Comparison of ENCODE assay signal across 16 mouse cellular contexts in genomic region chr5:97222489-97223237, GRCm38 (mm10).
DNase-seq lines count a peak whose midpoint lies in the region; ATAC-seq and TF ChIP-seq lines count a peak whose summit lies in the region.
"Had no signal": no experiment of that assay in that cellular context is flagged by ENCODE, and none has a peak within 500 bp of the region (broad histone marks: within the 10 kb centered on the region; RNA-seq: fewer than 3 reads in every experiment).

No protein-coding gene starts in this region.

- peak; percentile 54 for DNase-seq in brain, embryonic 14.5 days (ENCODE audit: low read depth)
- no peak for DNase-seq in ovary, adult 18-20 months (ENCODE audit: low spot score)
- no peak for DNase-seq in urinary bladder, adult 18-20 months (ENCODE audit: low spot score in 2 of 2)
- DNase-seq in gastrocnemius, postnatal 25 days = no peak
- no peak for DNase-seq in urinary bladder, postnatal 4 days (ENCODE audit: low spot score in 2 of 2)
- DNase-seq: heart, adult 11 months; liver, postnatal 0 days; right cerebral cortex, postnatal 14 days had no signal

- H3K9ac ChIP-seq in ES-Bruce4 (ENCODE audit: low read depth, poor library complexity, severe bottlenecking) = no peak overlapping the region
- peak overlapping the region; percentile 37 for H3K9ac ChIP-seq in forebrain, embryonic 15.5 days (replicated peaks)
- peak overlapping the region; percentile 43 for H3K9ac ChIP-seq in midbrain, embryonic 12.5 days (replicated peaks)
- H3K9ac ChIP-seq: embryonic facial prominence, embryonic 13.5 days; liver, postnatal 0 days had no signal

- no peaks in the 10 kb centered on the region for H3K27me3 ChIP-seq in ES-Bruce4 (ENCODE audit: control insufficient read depth, insufficient read depth, low read length, poor library complexity, severe bottlenecking)
- H3K27me3 ChIP-seq in forebrain, embryonic 15.5 days = no peaks in the 10 kb centered on the region
- peaks cover 11% of the 10 kb centered on the region for H3K27me3 ChIP-seq in midbrain, embryonic 12.5 days
- H3K27me3 ChIP-seq: embryonic facial prominence, embryonic 13.5 days; megakaryocyte, embryonic 14.5 days had no signal

- peak overlapping the region; percentile 43 for H3K4me2 ChIP-seq in forebrain, embryonic 15.5 days (replicated peaks)
- H3K4me2 ChIP-seq in midbrain, embryonic 12.5 days (replicated peaks) = peak overlapping the region; percentile 54
- H3K4me2 ChIP-seq: embryonic facial prominence, embryonic 13.5 days had no signal

- H3K27ac ChIP-seq in ES-Bruce4 (ENCODE audit: insufficient read depth, low read length) = peak overlapping the region; percentile 53; the same call in 1 of the 2 replicates
- H3K27ac ChIP-seq in forebrain, embryonic 15.5 days (replicated peaks) = peak overlapping the region; percentile 38
- peak overlapping the region; percentile 31; the same call in 1 of the 2 replicates for H3K27ac ChIP-seq in midbrain, embryonic 12.5 days (replicated peaks)
- H3K27ac ChIP-seq: embryonic facial prominence, embryonic 13.5 days; stomach, postnatal 0 days had no signal

- H3K36me3 ChIP-seq in ES-Bruce4 (ENCODE audit: control insufficient read depth, insufficient read depth, low read length, poor library complexity, severe bottlenecking) = no peaks in the 10 kb centered on the region
- H3K36me3 ChIP-seq in forebrain, embryonic 15.5 days = no peaks in the 10 kb centered on the region
- H3K36me3 ChIP-seq in midbrain, embryonic 12.5 days = no peaks in the 10 kb centered on the region
- H3K36me3 ChIP-seq: embryonic facial prominence, embryonic 13.5 days had no signal

- no peak for TF ChIP-seq POLR2A in ES-Bruce4 (IDR thresholded peaks at IDR 0.05; ENCODE audit: insufficient read depth, low read length)
- TF ChIP-seq POLR2A in brain, embryonic 14.5 days (IDR thresholded peaks at IDR 0.05; ENCODE audit: borderline replicate concordance, extremely low read depth, insufficient read depth, insufficient read length, poor library complexity, severe bottlenecking) = no peak

- no peak overlapping the region for H3K4me3 ChIP-seq in ES-Bruce4 (ENCODE audit: low read depth, low read length)
- peak overlapping the region; percentile 38 for H3K4me3 ChIP-seq in forebrain, embryonic 15.5 days
- peak overlapping the region; percentile 33 for H3K4me3 ChIP-seq in midbrain, embryonic 12.5 days
- H3K4me3 ChIP-seq: embryonic facial prominence, embryonic 13.5 days; megakaryocyte, embryonic 14.5 days had no signal

- TF ChIP-seq CTCF in ES-Bruce4 (IDR thresholded peaks at IDR 0.05; ENCODE audit: low read depth, low read length) = no peak
- TF ChIP-seq CTCF in brain, embryonic 14.5 days (IDR thresholded peaks at IDR 0.05; ENCODE audit: borderline replicate concordance, extremely low read depth, insufficient read depth, insufficient read length) = no peak

- ATAC-seq in forebrain, embryonic 15.5 days (replicated peaks) = peak; percentile 66
- peak; percentile 76 for ATAC-seq in midbrain, embryonic 12.5 days (ENCODE audit: low FRiP score, low read depth)
- ATAC-seq: CD4-positive, CD25-positive, alpha-beta regulatory T cell, adult 4 months; inflammation-experienced regulatory T-cells, adult 6 months; liver, postnatal 0 days had no signal

- H3K4me1 ChIP-seq in ES-Bruce4 (ENCODE audit: control insufficient read depth, insufficient read depth, low read length) = peaks cover 9% of the 10 kb centered on the region
- H3K4me1 ChIP-seq in forebrain, embryonic 15.5 days = peaks cover 11% of the 10 kb centered on the region; the same call in 1 of the 2 replicates
- H3K4me1 ChIP-seq in midbrain, embryonic 12.5 days = peaks cover 15% of the 10 kb centered on the region
- H3K4me1 ChIP-seq: embryonic facial prominence, embryonic 13.5 days; megakaryocyte, embryonic 14.5 days had no signal

- 0 out of 2 replicates have a peak, but pooled peaks have one; percentile 34 for TF ChIP-seq EP300 in ES-Bruce4 (IDR thresholded peaks at IDR 0.05; ENCODE audit: insufficient read depth, low read depth, low read length)

- peaks cover 1% of the 10 kb centered on the region for H3K9me3 ChIP-seq in ES-Bruce4 (replicated peaks; ENCODE audit: control insufficient read depth, insufficient read depth, low read length, poor library complexity, severe bottlenecking)
- H3K9me3 ChIP-seq in forebrain, embryonic 15.5 days = no peaks in the 10 kb centered on the region
- no peaks in the 10 kb centered on the region for H3K9me3 ChIP-seq in midbrain, embryonic 12.5 days
- H3K9me3 ChIP-seq: embryonic facial prominence, embryonic 13.5 days; megakaryocyte, embryonic 14.5 days had no signal

- WGBS in forebrain, embryonic 15.5 days = 14% methylated on average over 12 of the region's 12 CpGs
- 19% methylated on average over 12 of the region's 12 CpGs for WGBS in midbrain, embryonic 12.5 days
